Mouse (Mus musculus) heart, embryonic 16.5 days (tissue): ENCODE data around the gene Gatad1. TPM values are rescaled to one million over a fixed set of nuclear protein-coding genes. Genes with fewer than 3 reads are reported as not detected.
"Not testable (repeated sequence)": the region's sequence is repeated elsewhere in the genome, so short reads cannot be mapped to it uniquely, and the experiment has no call there.

ENCODE experiments used
- ATAC-seq: fragments of 200-750 bp; cut with Nextera tagmentation; replicated peaks from 2 replicates; pipeline ENCODE4 v1.8.0; 2017; ENCODE audit warnings: moderate number of reproducible peaks; ENCODE audit not compliant: insufficient read depth, low FRiP score; ENCODE audit errors: extremely low read depth
- H3K27ac ChIP-seq: fragments of 300-500 bp; sonication (generic); 2 replicates; pipeline ENCODE4 v1.5.1; 2014; ENCODE audit warnings: mild to moderate bottlenecking, low read length, control low read depth, moderate library complexity
- H3K27me3 ChIP-seq: fragments of 300-500 bp; sonication (generic); 2 replicates; pipeline ENCODE4 v1.6.1; 2014; ENCODE audit warnings: low read length, mixed read lengths; ENCODE audit not compliant: control insufficient read depth, insufficient read depth
- H3K36me3 ChIP-seq: fragments of 300-500 bp; sonication (generic); 2 replicates; pipeline ENCODE4 v1.6.1; 2014; ENCODE audit not compliant: control insufficient read depth, insufficient read depth
- H3K4me1 ChIP-seq: fragments of 300-500 bp; sonication (generic); 2 replicates; pipeline ENCODE4 v1.6.1; 2014; ENCODE audit warnings: low read length, mixed read lengths; ENCODE audit not compliant: control insufficient read depth, insufficient read depth
- H3K4me2 ChIP-seq: fragments of 300-500 bp; sonication (generic); 2 replicates; pipeline ENCODE4 v1.6.1; 2014; ENCODE audit warnings: low read depth, mild to moderate bottlenecking, control low read depth, low read length
- H3K4me3 ChIP-seq: fragments of 300-500 bp; sonication (generic); 2 replicates; pipeline ENCODE4 v1.5.1; 2014; ENCODE audit warnings: mild to moderate bottlenecking, control low read depth, low read length
- H3K9ac ChIP-seq: fragments of 300-500 bp; sonication (generic); 2 replicates; pipeline ENCODE4 v1.6.1; 2014; ENCODE audit warnings: low read length, control low read depth
- H3K9me3 ChIP-seq: fragments of 300-500 bp; sonication (generic); replicated peaks from 2 replicates; pipeline ENCODE4 v1.6.1; 2016; ENCODE audit warnings: low read length; ENCODE audit not compliant: control insufficient read depth
- whole genome bisulfite sequencing: fragments of 180-500 bp; shearing (Covaris S2); extraction: QIAGEN DNeasy Blood & Tissue Kit; methylation state at CpG from one replicate; pipeline ENCODE4 v1.1.7; 2014; 5-methylcytosine and 5-hydroxymethylcytosine counted together
- polyA plus RNA-seq: library from polyadenylated mRNA; unstranded; fragments of >200 nt; fragmentation: Nextera tagmentation; extraction: Ambion mirVana; gene quantifications from 2 replicates; pipeline ENCODE4 v1.2.1, GENCODE M21; 2015

The Gatad1 gene
- polyA plus RNA-seq, 1 experiment from 2014 or later = 58.3 TPM

- Histone ChIP-seq H3K4me2 (no peak overlapping the region), H3K4me3 (no peak overlapping the region), H3K9me3 (no peaks in the 10 kb centered on the region), H3K27ac (no peak overlapping the region), H3K4me1 (no peaks in the 10 kb centered on the region), H3K9ac (no peak overlapping the region), H3K27me3 (no peaks in the 10 kb centered on the region), H3K36me3 (no peaks in the 10 kb centered on the region)
- no peak for ATAC-seq
- 82% methylated on average over 12 of the region's 12 CpGs for WGBS
Observed at GRCm38 (mm10) chr5:3666585-3666984, 9.6 kb upstream of the Gatad1 start.

- Histone ChIP-seq H3K36me3 (no peaks in the 10 kb centered on the region), H3K4me1 (no peaks in the 10 kb centered on the region), H3K27ac (no peak overlapping the region), H3K4me3 (no peak overlapping the region), H3K4me2 (no peak overlapping the region), H3K27me3 (no peaks in the 10 kb centered on the region), H3K9me3 (no peaks in the 10 kb centered on the region), H3K9ac (no peak overlapping the region)
- 87% methylated on average over 2 of the region's 2 CpGs for WGBS
- no peak for ATAC-seq
Observed at GRCm38 (mm10) chr5:3665225-3665624, 8.2 kb upstream of the Gatad1 start.

GRCm38 (mm10) chr5:3653801-3654200 is 3.2 kb downstream of the Gatad1 start:
- H3K9ac ChIP-seq = no peak overlapping the region
- no peak for ATAC-seq
- no peaks in the 10 kb centered on the region for H3K36me3 ChIP-seq
- WGBS = 77% methylated on average over 4 of the region's 4 CpGs
- peaks cover 1% of the 10 kb centered on the region; the same call in 1 of the 2 replicates for H3K9me3 ChIP-seq
- no peak overlapping the region for H3K4me3 ChIP-seq
- no peaks in the 10 kb centered on the region for H3K27me3 ChIP-seq
- no peak overlapping the region for H3K27ac ChIP-seq
- H3K4me1 ChIP-seq = no peaks in the 10 kb centered on the region
- H3K4me2 ChIP-seq = no peak overlapping the region

GRCm38 (mm10) chr5:3652903-3653575 is 3.9 kb downstream of the Gatad1 start:
- not testable (repeated sequence) for H3K27ac ChIP-seq, H3K9ac ChIP-seq, H3K4me1 ChIP-seq, H3K9me3 ChIP-seq, H3K36me3 ChIP-seq, H3K4me2 ChIP-seq, H3K27me3 ChIP-seq, H3K4me3 ChIP-seq, ATAC-seq
- WGBS = 94% methylated on average over 15 of the region's 25 CpGs

GRCm38 (mm10) chr5:3651621-3652020 is 5.4 kb downstream of the Gatad1 start:
- 76% methylated on average over 5 of the region's 5 CpGs for WGBS
- peaks cover under 1% of the 10 kb centered on the region; the same call in 1 of the 2 replicates for H3K4me1 ChIP-seq
- no peaks in the 10 kb centered on the region for H3K9me3 ChIP-seq

GRCm38 (mm10) chr5:3650881-3651280 is 6.1 kb downstream of the Gatad1 start, which contains the start of gene Tmbim7:
Tmbim7 (plus strand) TSS chr5:3651181.
- Histone ChIP-seq H3K27ac (no peak within 1 kb of the TSS), H3K4me1 (peaks cover 5% of the 10 kb centered on the region; the same call in 1 of the 2 replicates), H3K9ac (no peak within 1 kb of the TSS), H3K9me3 (no peaks in the 10 kb centered on the region), H3K4me2 (no peak within 1 kb of the TSS), H3K36me3 (no peaks in the 10 kb centered on the region), H3K4me3 (no peak within 1 kb of the TSS), H3K27me3 (no peaks in the 10 kb centered on the region)
- 68% methylated on average over 6 of the region's 6 CpGs for WGBS
- no peak for ATAC-seq

More at GRCm38 (mm10) chr5:3651621-3652020, 5.4 kb downstream of the Gatad1 start:
- Histone ChIP-seq H3K27ac (no peak overlapping the region), H3K27me3 (no peaks in the 10 kb centered on the region), H3K4me3 (no peak overlapping the region), H3K4me2 (no peak overlapping the region), H3K9ac (no peak overlapping the region), H3K36me3 (no peaks in the 10 kb centered on the region)
- ATAC-seq = no peak

- peaks cover 8% of the 10 kb centered on the region; the same call in 1 of the 2 replicates for H3K36me3 ChIP-seq
- peaks cover 11% of the 10 kb centered on the region for H3K4me1 ChIP-seq
- H3K4me2 ChIP-seq = no peak overlapping the region
- ATAC-seq = no peak
- H3K27me3 ChIP-seq = no peaks in the 10 kb centered on the region
- no peaks in the 10 kb centered on the region for H3K9me3 ChIP-seq
- WGBS = 70% methylated on average over 4 of the region's 4 CpGs
- H3K4me3 ChIP-seq = no peak overlapping the region
- H3K27ac ChIP-seq = no peak overlapping the region
- H3K9ac ChIP-seq = no peak overlapping the region
Observed at GRCm38 (mm10) chr5:3648849-3649210, 8.2 kb downstream of the Gatad1 start.

GRCm38 (mm10) chr5:3648206-3648848 is 8.7 kb downstream of the Gatad1 start:
- Histone ChIP-seq H3K27ac (no peak overlapping the region), H3K4me1 (peaks cover 11% of the 10 kb centered on the region), H3K9me3 (no peaks in the 10 kb centered on the region), H3K4me3 (no peak overlapping the region; the same call in 1 of the 2 replicates), H3K36me3 (peaks cover 10% of the 10 kb centered on the region), H3K9ac (no peak overlapping the region), H3K4me2 (peak overlapping the region; percentile 70), H3K27me3 (no peaks in the 10 kb centered on the region)
- ATAC-seq = no peak
- WGBS = 49% methylated on average over 4 of the region's 4 CpGs

- WGBS = 0% methylated on average over 38 of the region's 46 CpGs
- Histone ChIP-seq H3K36me3 (peaks cover 14% of the 10 kb centered on the region), H3K27me3 (no peaks in the 10 kb centered on the region), H3K4me1 (peaks cover 11% of the 10 kb centered on the region), H3K4me2 (peak overlapping the region; percentile 70), H3K4me3 (peak overlapping the region; percentile 82), H3K27ac (peak overlapping the region; percentile 90), H3K9ac (peak overlapping the region; percentile 96), H3K9me3 (no peaks in the 10 kb centered on the region)
- ATAC-seq = peak; percentile 96
Observed at GRCm38 (mm10) chr5:3647708-3648121, 9.3 kb downstream of the Gatad1 start.
